Mouse (Mus musculus) megakaryocyte, embryonic 14.5 days (primary cell): Measurements from ENCODE around the gene Epb41l2.

Experiments
- FLI1 ChIP-seq: IDR thresholded peaks from 2 replicates; pipeline ENCODE4 v1.6.1; 2012; ENCODE audit warnings: low read length, inconsistent platforms, mixed read lengths
- GATA1 ChIP-seq: IDR thresholded peaks from 3 replicates; pipeline ENCODE4 v1.6.1; 2012; ENCODE audit warnings: mixed read lengths, low read length, inconsistent platforms, borderline replicate concordance

DNA sequence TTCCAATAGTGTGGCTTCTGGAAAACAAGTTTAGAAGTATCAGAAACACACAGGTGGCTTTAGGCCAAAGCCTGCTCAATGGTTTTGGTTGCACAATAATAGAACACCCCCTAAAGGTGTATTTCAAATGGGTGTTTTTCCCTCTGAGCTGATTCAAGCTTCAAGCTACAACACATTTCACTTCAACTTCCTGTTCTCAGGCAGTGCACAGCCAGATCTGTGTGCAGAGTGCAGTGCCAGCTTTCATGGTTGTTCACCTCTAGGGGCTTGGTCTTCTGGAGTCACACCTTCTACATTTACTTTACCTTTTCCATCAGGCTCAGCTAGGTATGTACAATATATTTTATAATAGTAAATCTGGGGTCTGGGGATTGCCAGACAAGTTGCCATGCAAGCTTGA is 16.8 kb upstream of the Epb41l2 start:
- TF ChIP-seq GATA1 (no peak), FLI1 (no peak)
